Mouse (Mus musculus): Measurements from ENCODE around the gene Clstn2.

Gene Clstn2

DNA sequence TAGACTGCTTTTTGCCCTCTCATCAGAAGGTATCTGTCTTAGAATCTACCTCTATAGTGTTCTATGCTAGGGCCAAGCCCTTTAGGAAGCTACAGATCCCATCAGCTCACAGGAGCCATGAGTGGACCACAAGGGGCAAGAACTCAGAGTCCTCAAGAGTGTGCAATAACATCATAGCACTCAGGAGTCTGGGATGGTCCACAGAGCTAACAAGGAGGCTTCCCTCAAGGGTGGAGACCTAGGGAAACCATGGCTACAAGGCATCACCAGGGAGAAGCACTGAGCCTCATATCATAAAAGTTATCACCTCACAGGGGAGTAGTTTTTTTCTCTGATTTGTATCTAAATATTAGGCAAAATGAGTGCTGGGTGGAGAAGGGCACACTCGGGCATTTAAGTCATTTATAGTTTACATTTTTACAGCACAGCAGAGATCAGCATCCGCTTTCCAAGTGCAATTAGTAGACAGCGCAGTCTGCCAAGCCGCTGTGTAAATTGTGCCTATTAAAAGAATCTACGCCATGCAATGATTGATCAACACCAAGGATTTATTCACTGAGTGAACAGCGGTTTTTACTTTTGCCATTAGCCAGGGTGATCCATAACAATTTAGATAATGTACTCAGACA lies 82.5 kb downstream of the Clstn2 start:
- DNase-seq (ENCODE audit: low spot score in 2 of 2), result no peak

DNA sequence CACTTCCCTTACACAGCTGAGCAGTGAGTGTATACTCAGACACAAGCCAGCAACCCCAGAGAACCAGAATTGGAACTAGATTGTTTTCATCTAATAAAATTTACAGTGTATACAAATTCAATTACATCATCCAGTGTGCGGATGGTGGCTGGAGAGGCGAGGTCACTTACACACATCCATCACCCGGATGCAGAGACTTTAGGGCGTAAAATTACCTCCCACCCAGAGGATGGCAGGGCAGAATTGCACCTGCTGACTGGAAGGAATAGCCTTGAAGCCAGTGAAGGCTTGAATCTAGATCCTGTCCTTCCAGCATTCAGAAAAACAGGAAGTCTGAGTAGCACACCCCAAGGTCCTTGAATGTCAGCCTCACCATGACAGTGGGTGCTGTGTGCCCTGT lies 113.7 kb downstream of the Clstn2 start:
- DNase-seq (ENCODE audit: low spot score in 2 of 2), result no peak

DNA sequence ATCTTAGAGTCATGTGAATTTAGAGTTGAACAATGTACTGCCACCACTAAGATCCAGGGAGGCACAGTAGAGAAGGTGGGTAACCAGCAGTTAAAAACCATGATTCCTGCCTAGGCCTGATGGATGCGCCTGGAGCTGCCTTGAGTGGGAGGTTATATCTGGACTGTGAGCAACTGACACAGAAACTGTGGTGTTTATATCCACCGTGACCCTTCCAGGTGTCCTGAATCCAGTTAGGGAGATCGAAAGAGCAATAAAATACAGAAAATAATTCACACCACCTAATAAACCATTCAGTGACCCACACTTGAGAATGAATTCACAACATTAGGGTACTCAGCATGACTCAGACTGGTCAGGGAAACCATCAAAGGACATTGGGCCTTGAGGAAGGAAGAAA lies 141.6 kb downstream of the Clstn2 start:
- no peak for DNase-seq (ENCODE audit: low spot score in 2 of 2)

DNA sequence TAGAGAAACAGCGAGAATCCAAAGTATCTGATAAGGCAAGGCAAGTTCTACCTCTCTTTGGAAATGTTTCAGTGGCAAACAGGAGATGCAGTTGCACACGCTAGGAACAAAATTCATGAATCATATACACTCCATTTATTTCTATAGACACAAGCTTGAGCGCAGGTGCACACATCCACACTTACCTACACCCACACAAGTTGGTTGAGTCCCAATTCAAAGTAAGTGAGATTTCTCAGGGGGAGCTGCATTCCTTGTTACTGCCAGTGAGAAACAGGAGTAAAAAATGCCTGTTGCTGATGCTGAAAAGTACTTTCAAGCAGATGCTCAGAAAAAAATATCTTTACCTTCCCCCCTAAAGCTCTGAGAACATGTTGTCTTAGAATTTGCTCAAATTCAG lies 149.6 kb downstream of the Clstn2 start:
- peak; percentile 24 to 66 for DNase-seq (ENCODE audit: low spot score in 2 of 2)

- DNase-seq (ENCODE audit: low spot score in 2 of 2), result no peak
Measured at GRCm38 (mm10) chr9:97867013-97867700, 165.8 kb downstream of the Clstn2 start.

DNA sequence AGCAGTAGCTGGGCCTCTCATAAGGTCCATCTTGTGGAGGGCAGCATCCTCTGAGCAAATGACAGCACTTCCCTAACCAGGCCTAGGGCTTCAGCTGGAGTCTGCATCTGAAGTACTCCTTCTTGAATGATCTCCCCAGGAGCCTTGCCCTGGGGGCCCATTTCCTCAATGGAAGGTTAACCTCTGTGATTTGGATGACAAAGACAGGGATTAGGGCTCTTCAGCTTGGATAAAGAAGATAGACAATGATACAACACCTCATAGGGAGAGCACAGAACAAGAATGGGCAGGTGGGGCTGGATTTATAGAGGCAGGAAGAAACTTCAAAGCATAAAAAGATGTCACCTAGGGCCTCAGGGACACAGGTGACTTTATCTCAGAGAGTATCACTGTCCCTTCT lies 180.1 kb downstream of the Clstn2 start:
- no peak for DNase-seq (ENCODE audit: low spot score in 2 of 2)

DNA sequence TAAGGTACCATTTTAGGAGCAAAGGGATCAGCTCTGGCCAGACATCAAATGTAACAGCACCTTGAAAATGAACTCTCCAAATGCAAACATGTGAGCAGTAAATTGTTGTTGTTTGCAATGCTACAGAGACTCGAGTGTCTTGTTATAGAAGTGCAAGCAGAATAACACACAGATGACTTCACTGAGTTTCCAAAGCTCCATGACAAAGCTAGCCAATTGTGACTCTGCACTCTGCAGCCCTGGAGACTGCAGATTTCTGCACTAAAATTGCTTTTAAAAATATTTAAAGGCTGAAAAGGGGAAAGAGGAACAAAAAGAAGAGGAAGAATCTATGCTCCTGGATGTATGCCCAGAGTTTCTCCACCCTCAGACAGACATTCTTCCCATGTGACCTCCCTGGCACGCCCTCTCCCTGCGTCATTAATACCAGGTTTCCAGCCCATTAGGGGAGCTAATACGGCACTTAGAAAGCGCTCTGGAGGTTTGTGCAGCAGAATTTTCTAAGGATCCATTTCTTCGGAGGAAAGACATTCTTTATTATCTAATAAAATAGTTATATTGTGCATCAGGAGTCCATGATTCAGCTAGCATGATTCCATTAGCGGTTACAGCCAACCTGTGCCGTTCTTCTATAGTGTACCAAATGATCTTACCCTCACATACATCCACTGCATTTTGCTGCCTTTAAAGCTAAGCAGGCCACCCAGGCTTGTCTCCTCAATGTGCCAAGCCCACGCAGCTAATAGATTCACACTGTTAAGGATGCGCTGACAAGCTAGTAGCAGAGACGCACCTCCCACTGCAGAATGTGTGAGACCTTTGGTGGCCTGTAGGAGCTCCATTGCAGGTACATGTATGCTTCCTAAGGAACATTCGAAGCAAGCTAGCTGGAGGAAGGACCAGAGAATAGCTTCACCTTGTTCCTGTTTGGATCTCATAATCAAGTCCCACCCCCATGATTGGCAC lies 184.8 kb downstream of the Clstn2 start:
- DNase-seq (ENCODE audit: low spot score in 2 of 2), result no peak

- DNase-seq (ENCODE audit: low spot score in 2 of 2), result no peak
Measured at GRCm38 (mm10) chr9:97842054-97842453, 190.9 kb downstream of the Clstn2 start.

DNA sequence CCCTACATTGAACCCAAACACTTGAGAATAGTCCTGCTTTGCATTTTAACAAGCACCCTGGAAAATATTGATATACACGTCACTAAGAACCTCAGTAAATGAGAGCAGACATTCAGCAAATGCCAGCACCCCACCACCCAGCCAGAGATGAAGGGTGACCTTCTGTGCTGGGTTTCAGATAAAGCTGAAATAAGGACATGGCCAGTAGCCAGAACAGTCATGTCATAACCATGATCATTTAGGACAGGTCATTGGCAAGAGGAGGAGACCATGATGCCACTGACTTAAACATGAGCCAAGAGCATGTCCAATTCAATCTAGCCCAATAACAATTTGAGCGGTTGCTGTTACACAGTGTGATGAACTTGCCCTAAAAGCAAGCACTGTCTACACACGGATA lies 201.8 kb downstream of the Clstn2 start:
- no peak for DNase-seq (ENCODE audit: low spot score in 2 of 2)

DNA sequence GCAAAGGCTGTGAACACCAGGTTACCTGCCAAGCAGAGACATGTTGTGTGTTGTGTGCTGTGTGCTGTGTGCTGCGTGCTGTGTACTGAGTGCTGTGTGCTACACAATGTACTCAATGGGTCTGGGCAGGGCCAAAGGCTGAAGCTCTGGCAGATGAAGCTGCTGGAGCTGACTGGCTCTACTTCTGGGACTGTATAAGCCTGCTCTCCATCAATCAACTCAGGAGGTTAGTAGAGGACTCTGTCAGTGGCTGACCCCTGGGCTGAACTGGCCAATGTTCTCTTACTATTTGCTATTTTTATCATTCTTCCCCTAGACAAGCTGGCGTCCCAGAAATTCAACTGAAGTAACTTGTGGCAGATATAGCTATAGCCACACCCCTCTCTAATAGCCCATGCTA lies 203.1 kb downstream of the Clstn2 start:
- DNase-seq (ENCODE audit: low spot score in 2 of 2), result no peak

DNA sequence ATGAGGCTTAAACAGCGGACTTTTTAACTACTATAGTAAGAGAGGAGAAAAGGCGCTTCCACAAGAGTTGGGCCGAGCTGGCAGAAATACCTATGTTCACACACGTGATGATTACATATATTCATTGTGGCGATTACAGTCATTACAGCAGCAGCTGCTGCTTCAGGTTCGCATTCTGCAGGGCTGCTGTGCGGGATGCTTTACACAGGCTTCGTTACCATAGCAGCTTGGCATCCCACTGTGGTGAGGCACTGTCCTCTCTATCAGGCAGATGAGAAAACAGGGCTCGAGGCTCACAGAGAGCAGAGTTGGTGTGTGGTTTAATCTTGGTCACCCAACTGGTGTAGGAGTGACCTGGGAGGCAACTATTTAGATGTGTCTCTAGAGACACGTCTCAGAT lies 205.3 kb downstream of the Clstn2 start:
- no peak for DNase-seq (ENCODE audit: low spot score in 2 of 2)

GRCm38 (mm10) chr9:97826077-97826947 lies 206.7 kb downstream of the Clstn2 start:
- no peak for DNase-seq (ENCODE audit: low spot score in 2 of 2)

DNA sequence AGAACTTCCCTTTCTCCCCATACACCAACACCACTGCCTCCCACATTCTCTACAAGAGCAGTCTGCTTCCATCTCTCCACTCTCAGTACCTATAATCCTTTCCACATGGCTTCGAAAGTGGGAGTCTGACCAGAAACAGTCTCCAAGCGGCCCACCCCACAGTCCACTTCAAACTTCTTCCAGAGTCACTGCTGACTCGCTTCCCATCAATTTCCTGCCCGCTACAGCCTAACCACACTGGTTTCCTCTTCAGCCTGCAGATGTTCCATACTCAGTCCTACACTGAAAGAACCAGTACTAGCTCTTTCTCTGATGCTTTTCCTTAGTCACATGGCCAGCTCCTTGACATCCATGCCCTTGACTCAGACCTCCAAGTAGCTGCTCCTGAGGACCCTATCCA lies 215.9 kb downstream of the Clstn2 start:
- no peak for DNase-seq (ENCODE audit: low spot score in 2 of 2)

GRCm38 (mm10) chr9:97816143-97816805 lies 216.7 kb downstream of the Clstn2 start:
- DNase-seq (ENCODE audit: low spot score in 2 of 2), result no peak

DNA sequence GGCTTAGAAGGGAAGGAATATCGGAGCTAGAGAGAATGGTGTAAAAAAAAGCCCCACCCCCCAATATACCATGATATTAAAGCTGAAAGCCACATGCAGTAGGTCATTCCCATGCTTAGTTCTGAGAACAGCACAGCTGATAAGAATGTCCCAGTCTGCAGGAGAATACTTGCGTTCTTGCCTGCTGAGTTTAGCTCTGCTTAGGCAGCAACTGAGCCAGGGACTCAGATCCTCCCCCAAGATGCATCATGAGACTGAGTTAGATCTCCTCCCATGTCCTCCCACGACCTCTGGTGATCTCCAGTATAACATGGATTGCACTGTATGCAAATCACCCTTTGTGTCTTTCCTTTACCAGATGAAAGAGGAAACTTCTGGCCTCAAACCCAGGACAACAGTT lies 219.8 kb downstream of the Clstn2 start:
- no peak for DNase-seq (ENCODE audit: low spot score in 2 of 2)

- DNase-seq (ENCODE audit: low spot score in 2 of 2), result no peak
Measured at GRCm38 (mm10) chr9:97807031-97807430, 225.9 kb downstream of the Clstn2 start.

DNA sequence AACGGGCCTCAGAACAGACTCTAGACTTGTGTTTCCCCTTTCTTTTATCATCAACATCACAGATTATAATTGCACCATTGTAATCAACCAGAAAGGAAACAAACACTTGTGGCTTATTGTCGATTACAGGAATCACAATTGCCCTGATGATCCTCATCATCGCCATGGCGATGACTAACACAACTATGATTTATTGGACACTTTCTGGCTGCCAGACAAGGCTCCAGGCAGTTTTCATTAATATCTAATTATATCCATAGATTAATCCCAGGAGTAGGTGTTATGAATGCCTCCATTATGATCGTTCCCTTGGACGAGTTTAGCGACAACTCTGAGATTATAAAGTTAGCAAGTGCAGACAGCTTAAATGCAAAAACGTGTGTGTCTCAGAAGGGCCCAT lies 239.3 kb downstream of the Clstn2 start:
- no peak for DNase-seq (ENCODE audit: low spot score in 2 of 2)

- DNase-seq (ENCODE audit: low spot score in 2 of 2), result no peak
Measured at GRCm38 (mm10) chr9:97788151-97788670, 244.8 kb downstream of the Clstn2 start.

- DNase-seq (ENCODE audit: low spot score in 2 of 2), result no peak
Measured at GRCm38 (mm10) chr9:97780032-97780616, 252.9 kb downstream of the Clstn2 start.

DNA sequence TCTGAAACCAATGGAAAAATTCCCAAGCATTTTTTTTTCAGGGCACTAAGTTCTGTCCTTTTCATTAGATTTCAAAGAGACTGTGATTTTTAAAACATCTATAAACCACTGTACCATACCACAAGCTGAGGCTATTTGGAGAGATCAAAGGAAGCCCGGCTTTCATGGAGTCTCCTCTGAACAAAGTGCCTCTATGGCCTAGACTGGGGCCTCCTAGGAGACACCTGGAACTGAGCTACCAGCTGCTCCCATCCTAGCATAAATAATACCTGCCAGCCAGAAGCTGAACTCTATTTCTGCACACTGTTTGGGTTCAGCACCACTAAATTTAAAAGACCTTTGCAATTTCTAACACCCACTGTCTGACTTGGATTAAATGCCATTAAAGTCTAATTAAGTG lies 257.2 kb downstream of the Clstn2 start:
- DNase-seq (ENCODE audit: low spot score in 2 of 2), result no peak
